Mouse (Mus musculus) CD4-positive, CD25-positive, alpha-beta regulatory T cell, adult 4 months (primary cell): Measurements from ENCODE around the gene Erfe. TPM values are rescaled to one million over a fixed set of nuclear protein-coding genes. Genes with fewer than 3 reads are reported as not detected.

Experiments
- ATAC-seq: one replicate; pipeline ENCODE4 v1.8.0; 2017
- polyA plus RNA-seq, 2 experiments: library from polyadenylated mRNA; unstranded; fragments of 100-300 nt; shearing (Covaris generic); gene quantifications; one replicate each; pipeline ENCODE4 v1.2.1; 2017

Gene Erfe
- not detected for polyA plus RNA-seq

DNA sequence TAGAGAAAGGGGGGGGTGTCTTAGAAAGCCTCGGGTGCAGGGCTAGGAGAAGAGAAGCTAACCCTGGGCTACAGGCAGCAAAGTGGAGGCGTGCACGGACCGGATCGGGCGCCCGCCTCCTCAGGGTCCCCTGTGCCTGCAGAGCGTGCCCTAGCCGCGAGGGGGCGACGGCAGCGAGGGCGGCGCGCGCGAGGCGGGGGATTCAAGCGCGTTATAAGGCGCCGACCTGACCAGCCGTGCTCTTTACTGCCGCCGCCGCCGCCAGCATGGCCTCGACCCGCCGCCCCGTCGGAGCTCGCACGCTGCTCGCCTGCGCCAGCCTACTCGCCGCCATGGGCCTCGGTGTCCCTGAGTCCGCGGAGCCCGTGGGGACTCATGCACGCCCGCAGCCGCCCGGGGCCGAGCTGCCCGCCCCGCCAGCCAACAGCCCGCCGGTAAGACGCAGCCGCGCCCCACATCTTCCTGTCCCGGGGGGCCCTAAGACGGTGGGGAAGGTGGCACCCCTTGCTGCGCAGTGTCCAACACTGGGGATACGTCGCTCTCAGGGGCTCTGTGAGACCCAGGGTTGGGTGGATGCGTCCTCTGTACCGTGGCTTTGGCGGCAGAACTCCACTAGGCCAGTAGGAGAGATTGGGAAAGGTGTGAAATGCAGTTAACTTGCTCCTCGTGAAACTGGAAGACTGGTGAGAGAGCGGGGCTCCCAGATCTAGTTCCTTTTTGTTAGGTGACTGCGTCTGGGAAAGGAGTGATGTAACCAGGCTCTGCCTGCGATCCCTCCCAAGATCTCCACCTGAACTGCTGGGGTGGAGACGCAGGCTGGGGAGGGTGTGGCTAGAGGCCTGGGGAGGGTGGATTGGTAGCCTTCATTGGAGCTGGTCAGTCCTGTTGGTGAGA, at the start of gene Erfe:
Erfe (plus strand) TSS at position 216 of the 894 bp plus-strand sequence.
- peak; percentile 77 for ATAC-seq

DNA sequence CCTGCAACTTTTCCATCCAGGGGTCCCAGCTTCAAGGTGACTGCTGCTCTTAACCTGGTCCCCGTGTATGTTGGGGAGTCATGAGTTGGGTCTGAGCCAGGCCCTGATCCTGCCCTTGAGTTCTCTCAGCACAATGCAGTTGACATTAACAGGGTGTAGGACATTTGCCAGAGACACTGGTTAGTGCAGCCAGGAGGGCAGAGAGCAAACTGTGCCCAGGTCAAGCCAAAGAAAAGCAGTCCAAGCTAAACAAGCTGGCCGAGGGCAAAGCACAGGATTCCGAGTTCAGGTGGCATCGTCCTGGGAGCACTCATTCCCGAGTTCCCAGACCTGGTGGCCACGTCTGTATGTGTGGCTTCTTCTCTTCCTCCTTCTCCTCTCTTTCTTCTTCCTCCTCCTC, 48.6 kb upstream of the Erfe start:
- no peak for ATAC-seq

DNA sequence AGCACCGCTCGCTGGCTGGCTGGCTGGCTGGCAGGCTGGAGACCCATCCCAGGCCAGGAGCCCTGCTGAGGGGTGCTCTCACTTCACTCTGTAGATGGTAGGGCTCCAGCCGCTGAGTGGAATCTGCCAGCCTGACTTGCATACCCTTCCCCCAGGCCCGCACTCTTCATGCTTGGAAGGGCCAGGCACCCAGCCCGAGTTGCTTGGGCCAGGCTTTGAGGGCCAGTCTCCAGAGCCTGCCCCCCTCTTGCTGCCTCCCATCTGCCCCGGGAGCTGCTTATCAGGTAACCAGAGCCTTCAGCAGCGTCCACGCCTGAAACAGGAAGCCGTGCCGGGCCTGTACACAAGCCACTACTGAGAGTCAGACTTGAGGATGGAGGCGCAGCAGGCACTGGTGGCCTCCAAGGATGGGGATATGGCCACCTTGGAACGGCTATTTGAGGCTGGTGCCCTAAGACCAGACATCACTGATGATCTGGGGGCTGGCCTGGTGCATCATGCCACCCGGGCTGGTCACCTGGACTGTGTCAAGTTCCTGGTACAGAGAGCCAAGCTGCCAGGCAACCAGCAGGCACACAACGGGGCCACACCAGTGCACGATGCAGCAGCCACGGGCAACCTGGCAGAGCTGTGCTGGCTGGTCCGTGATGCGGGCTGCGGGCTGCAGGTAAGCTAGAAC, 44.3 kb upstream of the Erfe start, which contains the start of gene Espnl:
Espnl (plus strand) TSS at position 316 of the 679 bp plus-strand sequence.
- no peak for ATAC-seq

DNA sequence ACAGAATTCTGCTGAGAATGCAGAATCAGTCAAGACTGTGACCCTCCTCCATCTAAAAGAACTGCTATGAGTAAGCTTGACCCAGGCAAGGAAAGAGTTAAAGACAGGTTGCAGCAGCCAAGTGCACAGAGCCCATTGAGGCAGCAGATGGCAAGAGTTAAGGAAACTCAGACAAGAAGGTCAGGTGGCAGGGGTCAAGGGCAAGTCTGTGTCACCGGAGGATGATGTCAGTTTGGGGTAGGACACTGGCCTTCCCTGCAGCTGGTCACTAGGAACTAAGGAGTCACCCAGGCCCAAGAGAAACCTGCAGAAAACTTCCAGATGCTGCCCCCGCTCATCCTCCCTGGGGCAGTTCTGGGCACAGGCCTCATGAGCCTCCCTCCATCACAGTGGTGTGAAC, 41.6 kb upstream of the Erfe start:
- no peak for ATAC-seq

DNA sequence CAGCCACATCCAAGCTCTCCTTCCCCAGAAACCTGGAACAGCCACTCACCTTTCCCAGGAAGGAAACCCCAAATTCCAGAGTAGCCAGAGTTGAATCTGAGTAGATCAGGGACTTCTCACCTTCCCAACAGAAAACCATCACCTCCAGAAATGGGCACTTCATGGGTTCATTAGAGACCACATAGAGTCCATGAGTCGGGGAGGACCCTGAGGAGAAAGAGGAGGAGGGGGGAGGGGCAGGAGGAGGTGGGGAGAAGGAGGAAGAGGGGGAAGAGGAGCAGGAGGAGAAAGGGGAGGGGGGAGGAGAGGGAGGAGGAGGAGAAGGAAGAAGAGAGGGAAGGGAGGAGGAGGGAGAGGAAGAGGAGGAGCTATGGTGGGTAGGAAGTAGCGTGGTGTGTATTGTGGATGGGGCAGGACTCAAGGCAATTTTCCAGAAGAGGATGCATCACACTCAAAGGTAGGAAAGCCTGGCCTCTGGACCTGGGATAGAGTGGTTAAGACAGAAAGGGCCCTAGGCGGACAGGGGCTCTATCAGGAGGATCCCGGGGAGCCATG, 40.7 kb upstream of the Erfe start:
- ATAC-seq: no peak

DNA sequence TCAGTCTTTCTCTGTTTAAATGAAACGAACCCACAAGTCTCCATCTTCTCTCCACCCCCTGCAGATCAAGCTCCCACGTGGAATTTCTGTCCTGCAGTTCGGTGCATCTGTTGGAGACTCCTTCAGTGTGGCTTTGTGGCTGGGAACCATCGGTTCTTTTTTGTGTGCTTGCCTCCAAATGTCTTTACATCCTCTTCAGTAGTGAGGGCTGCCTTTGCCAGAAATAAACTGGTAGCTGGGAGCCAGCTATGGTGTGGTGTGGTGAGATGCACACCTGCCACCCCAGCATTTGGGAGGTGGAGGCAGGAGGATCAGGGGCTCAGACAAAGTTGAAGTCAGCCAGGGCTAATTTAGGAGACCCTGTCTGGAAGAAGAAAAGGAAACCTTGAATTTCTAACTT, 34.1 kb upstream of the Erfe start:
- ATAC-seq: no peak

DNA sequence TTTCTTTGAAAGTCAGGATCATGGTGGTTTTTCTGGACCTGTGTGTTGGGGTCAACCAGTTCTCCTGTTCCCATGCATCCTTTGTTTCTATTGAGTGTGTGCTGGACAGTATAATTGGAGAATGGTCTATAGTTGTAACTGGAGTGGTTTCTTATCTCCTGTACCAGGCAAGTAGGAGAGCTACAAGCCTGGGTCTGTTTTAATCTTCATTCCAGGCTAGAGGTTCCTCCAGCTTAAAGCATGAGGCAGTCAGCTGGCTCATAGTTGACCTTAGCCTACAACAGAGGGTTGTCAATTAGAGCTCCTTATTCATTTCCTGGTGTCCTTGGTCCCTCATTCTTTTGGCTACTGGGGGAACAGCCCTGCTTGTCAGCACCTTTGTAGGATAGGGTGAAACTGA, 32.6 kb upstream of the Erfe start:
- ATAC-seq: no peak

DNA sequence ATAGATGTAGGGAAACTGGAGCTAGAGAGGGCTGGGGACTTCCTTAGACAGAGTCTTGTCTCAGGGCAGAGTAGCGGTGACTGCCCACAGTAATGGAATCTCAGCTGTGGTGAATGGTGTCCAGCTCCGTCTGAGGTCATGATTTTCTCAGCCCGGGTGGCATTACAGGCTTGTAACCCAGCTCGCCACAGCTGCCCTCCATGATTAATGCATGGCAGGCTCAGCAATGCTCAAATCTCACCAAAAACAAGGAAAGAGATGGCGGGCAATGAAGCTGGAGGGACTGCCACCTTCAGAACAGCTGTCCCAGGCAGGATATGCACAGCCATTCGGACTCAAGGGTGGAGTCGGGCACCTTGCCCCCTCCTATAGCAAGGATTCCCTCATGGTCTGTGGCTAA, 28.9 kb upstream of the Erfe start:
- no peak for ATAC-seq

DNA sequence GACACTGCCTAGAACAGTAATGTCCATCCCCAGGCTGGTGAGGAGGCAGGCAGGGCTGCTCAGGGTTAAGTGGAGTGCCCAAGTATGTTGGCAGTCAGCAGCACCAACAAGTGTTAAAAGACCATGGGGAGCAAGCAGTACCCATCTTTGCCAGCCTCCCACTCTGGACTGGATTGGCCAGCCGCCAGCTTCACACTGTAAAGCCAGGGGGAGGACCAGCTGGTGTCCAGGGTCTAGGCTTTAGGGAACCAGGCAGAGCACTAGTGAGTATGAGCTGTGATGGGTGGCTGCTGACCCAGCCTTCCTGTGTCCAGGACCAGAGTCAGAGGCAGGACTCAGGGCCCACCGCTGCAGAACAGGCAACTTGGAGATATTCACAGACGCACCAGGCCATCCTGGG, 22.2 kb upstream of the Erfe start:
- no peak for ATAC-seq

DNA sequence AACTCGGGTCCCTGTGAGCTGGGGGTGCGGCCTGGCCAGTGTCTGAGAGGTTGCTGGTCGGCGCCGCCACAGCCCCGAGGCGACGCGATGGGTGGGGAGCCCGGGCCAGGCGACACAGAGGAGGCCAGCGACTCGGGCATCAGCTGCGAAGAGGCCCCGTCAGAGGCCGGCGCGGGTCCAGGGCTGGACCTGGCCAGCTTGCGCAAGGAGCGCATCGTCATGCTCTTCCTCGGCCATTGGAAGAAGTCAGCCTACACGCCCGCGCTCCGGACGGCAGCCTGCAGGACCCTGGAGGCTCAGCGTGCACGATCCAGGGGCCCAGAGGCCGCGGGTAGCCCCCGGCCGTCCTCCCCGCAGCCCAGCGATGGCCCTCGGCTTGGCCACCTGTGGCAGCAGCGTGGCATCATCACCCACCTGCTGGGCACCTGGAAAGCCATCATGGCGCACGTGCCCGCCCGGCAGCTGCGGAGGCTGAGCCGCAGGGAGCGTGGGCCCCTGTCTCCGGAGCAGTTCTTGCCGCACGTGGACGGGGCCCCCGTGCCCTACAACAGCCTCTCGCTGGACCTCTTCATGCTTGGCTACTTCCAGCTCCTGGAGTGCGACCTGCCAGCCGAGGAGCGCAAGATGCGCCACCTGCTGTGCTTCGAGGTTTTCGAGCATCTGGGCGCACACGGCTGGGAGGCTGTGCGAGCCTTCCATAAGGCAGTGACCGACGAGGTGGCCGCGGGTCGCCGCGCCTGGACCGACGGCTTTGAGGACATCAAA, 21.1 kb upstream of the Erfe start:
- no peak for ATAC-seq

DNA sequence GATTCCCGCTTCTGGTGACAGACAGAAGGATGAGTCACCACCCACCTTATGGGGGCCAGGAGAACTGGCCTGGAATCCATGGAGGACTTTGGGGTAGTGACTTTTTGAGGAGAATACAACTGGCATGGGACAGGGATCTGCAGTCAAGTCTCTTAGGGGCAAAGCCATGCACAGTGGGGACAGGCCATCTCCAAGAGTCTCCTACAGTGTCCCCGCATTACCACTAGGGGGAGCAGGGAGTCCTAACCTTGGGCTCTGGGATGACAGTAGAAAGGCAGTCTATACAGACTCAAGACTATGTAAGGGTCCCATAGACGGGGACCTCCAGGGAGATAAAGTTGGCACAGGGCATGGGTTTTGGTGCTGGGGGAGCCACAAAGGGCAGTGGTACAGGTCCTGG, 19.3 kb upstream of the Erfe start:
- peak; percentile 74 for ATAC-seq

DNA sequence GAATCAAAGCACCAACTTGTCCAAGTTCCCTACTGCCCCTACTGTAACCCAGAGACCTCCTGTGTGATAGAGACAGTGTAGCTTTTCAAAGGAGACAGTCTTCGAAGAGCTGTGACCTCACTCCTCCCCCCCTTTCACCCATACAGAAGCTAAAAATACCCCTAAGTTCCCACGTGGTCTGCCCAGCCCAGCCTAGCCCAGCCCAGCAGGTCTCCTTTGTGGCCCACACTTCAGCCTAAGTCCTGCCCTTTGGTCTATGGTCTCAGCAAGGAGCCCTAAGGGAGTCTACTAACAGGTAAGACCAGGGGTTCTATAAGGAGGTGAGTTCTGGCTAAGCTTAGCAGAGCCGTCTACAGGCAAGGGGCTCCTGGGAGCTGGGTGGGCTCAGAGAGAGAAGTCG, 15.4 kb upstream of the Erfe start, which contains the start of gene Klhl30:
Klhl30 (plus strand) TSS at position 176 of the 400 bp plus-strand sequence.
- ATAC-seq: no peak

DNA sequence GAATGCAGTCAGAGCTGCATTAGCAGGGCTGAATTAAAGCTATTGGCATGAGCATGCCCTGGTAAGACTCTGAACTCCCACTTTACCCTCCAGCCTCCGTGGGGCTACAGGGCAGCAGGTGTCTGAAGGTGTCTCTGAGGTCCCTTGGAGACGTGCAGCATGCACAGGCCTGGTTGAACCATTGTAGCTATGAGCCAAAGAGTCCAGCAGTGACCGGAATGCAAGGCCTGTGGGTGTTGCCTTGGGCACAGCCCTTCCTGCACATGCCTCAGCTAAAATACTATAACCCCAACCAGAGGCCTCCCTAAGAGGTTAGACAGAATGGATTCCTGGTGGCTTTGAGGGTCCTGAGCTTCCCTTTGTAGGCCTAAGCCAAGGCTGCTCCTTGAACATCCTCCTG, 15.0 kb upstream of the Erfe start:
- ATAC-seq: no peak

DNA sequence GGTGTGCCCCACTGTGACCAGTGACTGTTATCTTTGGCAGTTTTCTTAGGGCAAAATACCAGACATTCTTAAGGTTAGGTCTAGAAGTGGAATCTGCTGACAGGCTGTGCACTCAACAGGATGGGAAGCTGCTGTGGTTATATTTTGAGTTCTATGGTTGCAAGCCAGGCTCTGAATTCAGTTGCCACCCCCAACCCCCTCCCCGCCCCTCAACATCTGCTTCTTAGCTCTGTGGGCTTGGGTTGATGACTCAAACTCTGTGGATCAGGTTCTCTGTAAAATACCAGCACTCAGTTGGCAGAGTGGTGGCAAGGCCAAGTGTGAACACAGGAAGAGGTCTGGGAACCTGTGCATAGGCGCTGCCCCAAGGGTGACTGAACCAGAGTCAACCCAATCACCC, 14.0 kb upstream of the Erfe start:
- no peak for ATAC-seq

DNA sequence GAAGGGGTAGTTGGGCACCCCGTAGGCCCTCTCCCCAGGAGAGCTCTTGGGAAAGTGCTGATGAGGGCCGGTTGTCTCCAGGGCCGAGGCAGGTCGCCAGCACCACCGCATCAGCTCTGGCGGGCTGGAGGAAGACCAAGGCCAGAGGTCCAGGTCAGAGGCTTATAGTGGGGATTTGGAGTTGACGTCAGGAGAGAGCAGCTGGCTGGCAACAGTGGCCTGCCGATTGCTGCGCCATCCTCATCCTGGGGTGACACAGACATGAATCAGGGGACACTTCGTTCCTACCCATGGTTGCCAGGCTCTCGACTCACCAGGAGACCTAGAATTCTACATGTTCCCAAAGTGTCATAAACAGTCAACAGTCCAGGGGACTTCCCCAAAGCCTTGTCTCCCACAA, 10.1 kb upstream of the Erfe start:
- ATAC-seq: no peak

DNA sequence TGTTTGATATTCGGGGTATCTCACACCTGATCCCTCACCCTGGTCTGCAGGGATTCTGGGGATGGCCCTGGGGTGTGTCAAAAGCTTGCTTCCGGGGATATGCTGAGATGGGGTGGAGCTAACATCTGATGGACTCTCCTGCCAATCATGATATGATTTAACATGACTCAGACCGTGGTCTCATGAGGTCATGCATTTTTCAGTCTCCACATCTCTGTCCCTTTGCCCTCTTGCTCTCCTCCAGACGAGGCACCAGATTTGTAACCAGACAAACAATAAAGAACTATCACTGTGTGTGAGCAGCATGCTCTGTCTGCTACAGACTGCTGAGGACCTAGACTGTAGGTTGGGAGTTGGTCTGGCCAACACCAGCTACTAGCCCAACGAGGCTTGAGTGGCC, 4.1 kb upstream of the Erfe start:
- ATAC-seq: no peak

DNA sequence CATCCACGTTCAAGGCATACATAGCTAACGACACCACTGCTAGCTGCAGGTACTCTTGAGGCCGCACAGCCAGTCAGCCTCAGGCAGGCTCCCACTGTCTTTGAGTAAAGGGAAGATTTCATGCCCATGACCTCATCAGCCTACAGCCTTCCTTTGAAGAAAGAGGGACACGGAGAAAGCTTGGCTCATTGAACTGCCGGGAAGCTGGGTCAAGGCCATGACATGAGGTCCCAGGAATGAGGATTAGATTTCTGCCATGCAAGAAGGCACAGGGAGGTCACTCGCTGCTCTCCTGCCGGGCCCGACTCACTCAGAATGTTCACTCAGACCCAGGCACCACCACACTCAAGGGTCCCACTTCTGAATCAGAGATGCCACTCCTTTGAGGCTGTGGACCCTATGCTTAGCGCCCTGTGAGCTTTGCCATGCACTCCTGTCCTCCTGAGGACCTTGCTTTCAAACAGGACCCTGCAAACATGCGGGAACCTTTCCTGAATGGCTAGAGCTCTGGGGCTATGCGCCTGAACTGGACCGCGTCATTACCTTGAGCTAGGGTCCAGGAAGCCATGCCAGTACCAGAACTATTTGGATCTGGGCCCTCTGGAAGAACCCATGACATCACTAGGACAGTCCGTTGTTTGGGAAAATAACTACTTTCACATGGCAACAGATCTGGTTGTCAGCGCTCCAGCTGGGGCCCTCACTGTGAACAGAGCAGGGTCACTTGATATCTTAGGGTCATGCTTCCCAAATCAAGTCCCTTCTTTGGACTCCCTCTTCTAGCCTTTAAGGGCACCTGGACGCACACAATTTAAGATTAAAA, 1.2 kb upstream of the Erfe start:
- ATAC-seq: no peak

DNA sequence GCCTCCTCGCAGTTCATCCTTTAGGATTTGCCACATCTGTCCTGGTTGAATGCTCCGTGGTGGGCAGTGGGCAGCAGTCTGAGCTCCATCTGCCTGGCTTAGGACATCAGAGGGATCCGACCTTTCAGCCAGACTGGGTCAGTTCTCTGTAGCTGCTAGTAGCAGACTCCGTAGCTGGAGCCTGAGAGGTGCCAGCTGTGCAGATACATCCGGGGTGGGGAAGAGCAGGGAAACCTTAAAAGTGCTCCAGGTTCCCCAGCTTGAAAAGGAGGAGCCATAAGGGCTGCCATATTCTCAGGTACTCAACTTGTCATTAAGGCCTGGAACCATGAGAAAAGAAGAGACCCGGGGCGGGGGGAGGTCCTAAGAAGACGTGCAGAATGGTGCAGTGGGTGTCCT, 415 bp upstream of the Erfe start:
- ATAC-seq: no peak

DNA sequence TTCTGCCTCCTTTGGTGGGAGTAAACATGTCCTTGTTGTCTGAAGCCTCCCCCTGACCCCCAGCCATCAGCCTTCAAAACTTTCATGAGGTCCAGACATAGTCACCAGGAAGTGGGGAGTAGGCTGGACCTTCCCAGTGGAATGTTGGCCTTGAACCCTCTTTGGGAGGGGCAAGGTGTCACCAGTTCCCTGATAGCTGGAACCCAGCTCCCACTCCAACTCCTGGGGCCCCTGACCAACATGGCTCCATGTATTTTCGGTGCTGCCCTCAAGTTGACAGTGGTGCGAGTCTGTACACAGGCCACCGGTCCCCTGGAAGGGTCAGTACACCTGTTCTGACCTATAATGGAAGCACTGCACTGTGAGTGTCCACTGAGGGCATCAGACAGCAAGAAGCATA, 1.1 kb downstream of the Erfe start:
- ATAC-seq: no peak

DNA sequence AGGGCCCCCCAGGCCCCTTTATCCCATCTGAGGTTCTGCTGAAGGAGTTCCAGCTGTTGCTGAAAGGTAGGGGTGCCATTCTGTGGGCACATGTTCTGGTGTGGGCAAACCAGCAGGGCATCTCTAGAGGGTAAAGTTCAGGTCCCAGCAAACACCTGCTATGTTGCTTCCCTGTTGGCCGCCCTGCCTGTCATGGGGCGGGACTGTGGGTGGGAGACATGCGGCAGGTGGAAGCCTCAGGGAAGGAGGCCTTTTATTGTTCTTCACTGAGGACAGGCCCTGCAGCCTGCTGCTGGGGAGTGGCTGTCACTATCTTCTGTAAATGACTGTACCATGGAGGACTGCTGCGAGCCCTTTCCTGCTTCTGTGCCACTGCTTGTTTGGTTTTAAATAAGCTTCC, 3.2 kb downstream of the Erfe start:
- ATAC-seq: no peak

DNA sequence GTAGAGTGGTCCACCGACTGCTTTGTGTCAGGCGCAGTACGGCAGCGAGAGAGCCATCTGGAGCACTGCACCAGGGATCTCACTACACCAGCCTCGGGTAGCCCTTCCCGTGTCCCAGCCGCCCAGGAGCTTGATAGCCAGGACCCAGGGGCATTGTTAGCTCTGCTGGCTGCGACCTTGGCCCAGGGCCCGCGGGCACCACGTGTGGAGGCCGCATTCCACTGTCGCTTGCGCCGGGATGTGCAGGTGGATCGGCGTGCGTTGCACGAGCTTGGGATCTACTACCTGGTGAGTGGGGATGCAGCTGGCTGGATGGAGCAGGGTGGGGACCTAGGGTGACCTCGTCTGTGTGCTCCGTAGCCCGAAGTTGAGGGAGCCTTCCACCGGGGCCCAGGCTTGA, 3.8 kb downstream of the Erfe start:
- no peak for ATAC-seq

DNA sequence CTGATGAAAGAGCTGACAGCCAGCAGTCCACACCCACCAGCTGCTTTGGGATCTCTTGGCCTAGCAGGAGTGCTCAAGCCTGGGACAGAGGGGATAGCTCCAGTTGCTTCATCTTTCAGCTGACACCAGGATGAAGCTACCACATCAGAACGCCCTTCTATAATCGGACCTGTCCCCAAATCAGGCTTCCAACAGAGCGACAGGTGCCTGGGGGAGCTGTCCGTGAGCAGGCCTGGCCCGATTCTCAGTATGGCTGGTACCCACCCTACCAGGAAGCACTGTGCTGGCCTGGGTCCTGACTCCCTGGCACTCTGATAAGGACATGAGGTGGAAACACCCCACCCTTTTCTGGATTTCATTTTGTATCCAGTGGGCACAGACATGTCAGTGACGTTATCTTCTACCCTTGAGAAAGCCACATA, 7.2 kb downstream of the Erfe start:
- no peak for ATAC-seq
